Mouse (Mus musculus) left cerebral cortex, adult 11 months (tissue): ENCODE data around the gene Scn11a.

ENCODE experiments used
- DNase-seq: peaks from one replicate; pipeline ENCODE4 v3.0.0; 2022; ENCODE audit warnings: low spot score

Gene Scn11a

DNA sequence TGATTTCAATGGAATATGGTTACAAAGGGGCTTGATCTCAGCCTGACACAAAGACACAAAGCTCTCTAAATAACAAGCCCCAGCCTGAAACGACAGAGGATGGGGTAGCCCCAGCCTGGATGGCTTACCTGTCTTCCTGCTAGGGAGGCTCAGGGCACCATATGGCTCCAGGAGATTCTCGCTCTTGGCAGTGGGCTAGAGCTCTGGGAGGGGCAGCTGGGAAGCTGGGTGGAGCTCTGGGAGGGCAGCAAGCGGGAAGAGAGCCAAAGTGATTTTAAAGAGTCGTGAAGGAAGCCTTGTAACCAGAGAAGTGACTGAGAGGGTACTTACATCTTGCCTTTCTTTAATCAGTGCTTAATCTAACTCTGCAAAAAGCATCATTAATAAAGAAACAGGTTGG is at the start of gene Scn11a:
TSS of gene Scn11a (minus strand) at position 160 of the 400 bp plus-strand sequence.
- DNase-seq = no peak

- no peak for DNase-seq
These were observed 28.9 kb upstream of the Scn11a start for GRCm38 (mm10) chr9:119854170-119854569.

DNA sequence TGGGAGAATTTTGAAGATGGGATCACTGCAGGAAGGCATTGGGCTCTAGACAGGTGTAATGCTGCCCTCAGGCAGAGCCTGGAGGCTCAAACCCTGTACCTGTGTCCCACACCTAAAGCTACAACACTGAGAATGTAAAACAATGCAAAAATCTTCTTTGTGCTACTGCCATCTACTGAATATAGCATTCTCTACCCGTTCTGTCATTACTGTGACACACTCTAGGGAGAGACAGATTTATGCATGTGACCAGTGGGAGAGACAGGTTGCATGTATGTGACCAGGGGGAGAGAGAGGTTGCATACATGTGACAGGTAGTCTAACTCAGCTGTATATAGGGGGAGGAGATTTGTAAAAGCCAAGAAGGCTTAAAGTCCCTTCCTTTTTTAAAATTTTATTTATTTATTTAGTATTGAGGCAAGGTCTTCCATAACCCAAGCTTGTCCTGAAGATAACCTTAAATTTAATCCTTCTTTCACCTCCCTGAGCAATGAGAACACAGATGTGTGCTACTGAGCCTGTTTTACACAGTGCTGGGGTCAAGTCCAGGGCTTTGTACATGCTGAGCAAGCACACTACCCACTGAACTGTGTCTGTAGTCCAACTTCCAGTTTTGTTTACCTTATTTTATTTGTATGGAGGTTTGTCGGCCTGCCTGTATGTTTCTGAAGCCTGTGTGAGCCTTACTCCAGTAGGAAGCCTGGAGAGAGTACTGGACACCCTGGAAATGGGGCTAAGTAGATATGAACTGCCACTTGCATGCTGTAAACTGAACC is 28.0 kb upstream of the Scn11a start:
- DNase-seq = no peak

DNA sequence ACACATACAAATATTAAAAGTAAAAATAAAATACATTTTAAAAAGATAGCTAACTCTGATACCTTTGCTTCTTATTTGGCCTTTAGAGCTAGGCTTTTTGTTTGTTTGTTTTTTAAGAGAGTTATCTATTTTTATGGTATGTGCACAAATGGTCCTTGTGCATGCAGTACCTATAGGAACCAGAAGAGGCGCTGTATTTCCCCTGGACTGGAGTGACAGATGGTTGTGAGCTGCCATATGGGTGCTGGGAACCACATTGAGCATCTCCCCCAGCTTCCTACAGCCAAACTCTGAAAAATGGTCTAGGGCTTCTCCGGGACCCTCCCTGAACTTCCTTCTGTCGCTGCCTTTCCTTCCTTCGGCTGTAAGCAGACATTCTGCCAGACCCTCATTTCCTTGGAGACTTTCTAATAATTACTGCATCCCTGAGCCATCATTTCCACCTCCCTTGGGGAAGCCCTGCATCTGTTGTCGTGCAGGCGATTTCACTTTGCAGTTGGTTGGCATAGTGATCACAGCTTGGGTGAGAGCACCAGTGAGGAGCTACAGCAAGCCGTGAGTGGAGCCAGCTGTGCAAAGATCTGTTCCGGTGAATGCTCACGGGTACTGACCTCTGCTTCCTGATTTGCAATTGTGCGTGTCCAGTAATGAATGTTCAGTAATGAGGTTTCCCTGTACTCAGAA is 27.2 kb upstream of the Scn11a start:
- DNase-seq = no peak

DNA sequence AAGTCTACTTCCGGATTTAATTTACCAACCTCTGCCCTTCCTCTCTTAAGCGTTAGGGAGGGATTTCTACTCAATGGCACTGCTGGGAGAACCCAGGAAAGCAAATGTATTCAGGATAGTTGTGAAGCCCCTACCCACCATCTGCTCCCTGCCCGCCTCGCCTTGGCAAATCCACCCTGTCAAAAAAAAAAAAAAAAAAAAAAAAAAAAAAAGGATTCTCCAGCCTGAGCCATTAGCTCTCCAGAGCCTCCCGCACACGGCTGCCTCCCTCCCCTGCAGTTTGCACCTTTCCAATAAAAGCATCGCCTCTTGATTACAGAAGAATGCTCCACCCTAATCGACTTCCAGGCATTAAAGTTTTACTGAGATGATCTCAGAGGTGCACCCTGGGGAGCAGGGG is 24.0 kb upstream of the Scn11a start:
- DNase-seq = no peak

DNA sequence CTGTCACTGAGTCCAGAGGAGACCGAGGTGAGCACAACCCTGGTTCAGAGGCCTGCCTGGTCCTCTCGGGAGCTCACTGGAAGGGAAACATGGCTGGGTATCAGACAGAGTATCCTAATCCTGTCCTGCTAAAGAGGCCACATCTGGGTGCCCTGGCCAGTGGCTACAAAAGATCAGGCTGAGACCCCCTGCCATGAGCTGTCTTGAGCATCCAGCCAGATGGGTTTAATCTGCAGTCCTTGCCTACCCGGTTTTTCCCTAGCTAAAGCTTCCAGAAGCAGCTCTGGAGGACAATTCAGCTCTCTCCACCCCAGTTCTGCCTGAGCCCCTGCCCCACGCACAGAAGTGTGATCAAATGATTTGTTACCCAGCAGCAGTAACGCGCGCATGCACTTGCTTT is 23.4 kb upstream of the Scn11a start:
- DNase-seq = no peak

- no peak for DNase-seq
These were observed 21.9 kb upstream of the Scn11a start for GRCm38 (mm10) chr9:119847187-119847586.

DNA sequence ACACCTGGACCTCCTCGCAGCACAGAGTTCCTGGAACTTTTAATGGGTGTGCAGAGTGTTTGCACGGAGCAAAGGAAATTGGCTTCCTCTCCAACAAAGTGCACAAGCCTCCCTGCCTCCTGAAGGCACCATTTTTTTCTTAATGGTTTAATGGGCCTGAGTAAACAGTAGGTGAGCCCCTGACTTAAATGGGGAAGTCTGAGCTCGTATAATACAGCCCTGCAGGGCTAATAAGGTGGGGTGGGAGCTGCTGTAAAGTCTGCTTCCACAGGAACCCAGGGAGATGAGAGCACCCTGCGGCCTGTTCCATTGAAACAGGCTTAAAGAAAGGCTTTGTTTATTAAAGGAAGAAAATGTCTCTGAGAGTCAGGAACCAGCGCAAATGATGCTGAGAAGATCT is 19.5 kb upstream of the Scn11a start:
- DNase-seq = no peak

DNA sequence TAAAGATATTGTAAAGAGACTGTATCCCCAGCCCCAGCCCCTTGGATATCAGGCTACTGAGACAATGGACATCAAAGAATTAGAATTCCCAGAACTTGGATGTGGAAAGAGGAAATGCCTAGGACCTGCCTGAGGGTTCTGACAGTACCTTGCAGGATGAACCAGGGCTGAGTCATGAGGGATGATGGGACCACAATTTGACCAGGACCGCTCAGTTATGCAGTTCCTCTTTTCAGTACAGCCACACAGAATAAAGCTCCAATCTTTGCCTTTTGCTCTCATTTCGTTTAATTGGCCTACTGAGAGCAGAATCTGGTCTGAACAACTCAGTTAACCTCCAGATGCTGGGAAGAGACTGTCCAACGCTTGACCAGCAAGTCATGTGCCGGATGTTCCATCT is 18.3 kb upstream of the Scn11a start:
- no peak for DNase-seq

DNA sequence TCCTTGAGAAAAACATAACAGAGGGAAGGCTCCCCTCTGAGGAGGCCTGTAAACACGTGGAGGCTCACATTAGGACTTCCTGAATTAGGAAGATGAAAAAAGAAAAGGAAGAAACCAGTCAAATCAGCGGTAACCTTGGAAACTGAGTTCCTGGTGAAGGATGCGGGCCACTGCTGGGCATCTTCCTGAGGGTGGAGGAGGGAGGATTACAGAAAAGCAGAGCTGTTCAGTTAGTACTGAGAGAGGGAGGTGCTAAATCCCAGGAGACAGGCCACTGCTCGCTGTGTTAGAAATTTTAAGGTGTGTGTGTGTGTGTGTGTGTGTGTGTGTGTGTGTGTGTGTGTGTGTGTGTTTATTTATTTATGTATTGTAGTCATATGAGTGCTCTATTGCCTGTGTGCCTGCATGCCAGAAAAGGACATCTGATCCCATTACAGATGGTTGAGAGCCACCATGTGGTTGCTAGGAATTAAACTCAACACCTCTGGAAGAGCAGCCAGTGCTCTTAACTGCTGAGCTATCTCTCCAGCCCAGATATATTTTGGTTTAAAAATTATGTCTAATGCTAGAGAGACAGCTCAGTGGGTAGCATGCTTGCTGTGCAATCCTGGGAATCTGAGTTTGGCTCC is 17.4 kb upstream of the Scn11a start:
- no peak for DNase-seq

- DNase-seq = no peak
These were observed 16.8 kb upstream of the Scn11a start for GRCm38 (mm10) chr9:119842091-119842490.

DNA sequence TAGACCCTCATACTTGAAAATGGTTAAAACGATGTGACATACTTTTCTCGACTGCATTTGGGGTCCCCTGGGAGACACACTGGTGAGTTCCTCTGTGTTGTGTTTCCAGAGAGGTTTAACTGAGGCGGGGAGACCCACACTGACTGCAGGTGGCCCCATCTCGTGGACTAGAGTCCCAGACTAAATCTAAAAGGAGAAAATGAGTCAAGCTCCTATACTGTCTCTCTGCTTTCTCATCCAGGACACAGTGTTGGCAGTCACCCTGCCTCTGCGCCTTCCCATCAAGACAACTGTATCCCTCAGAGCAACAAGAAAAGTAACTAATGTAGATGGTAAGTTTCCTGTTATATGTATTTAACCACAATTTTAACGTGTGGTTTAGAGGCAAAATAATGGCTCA is 15.9 kb upstream of the Scn11a start:
- DNase-seq = no peak

DNA sequence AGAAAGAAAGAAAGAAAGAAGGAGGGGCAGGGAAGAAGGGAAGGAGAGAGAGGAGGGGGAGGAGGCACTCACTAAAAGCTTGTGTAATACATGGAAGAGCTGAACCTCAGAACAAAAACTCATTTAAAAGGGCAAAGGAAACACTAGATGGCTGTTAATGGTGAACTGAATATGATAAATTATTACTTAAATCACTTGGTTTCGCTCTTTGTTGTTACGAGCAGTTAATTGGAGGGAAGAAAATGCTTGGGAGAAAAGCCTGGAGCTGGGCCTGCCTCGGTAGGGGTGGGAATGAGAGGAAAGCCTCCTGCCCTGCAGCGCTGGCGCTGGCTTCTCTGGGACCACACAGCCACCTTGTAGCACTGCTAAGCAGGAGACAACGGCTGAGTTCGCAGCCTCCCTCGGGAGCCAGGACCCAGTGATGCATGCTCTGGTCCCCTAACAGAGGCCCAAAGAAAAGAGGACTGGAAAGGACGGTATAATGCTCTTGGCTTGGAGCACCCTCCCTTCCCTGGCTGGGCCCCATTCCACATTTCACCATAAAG is 10.4 kb upstream of the Scn11a start:
- DNase-seq = no peak

- DNase-seq = no peak
These were observed 5.7 kb upstream of the Scn11a start for GRCm38 (mm10) chr9:119831001-119831400.

DNA sequence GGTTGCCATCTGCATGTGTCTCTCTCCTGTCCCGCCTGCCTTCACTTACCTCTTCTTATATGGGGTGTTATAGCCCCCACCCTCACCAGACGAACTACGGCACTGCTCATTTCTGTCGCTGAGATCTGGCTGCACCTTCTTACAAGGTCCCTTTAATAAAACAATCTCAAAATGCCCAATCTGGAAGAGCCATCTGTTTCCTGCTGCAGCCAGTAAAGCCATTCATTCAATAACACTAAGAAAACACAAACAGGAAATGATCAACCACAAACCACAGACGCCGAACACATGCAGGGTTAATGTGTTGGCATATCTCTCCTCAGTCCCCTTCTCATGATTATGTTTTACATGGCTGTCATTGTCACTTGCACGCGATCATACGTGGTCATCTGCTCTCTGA is 1.5 kb downstream of the Scn11a start:
- DNase-seq = no peak

DNA sequence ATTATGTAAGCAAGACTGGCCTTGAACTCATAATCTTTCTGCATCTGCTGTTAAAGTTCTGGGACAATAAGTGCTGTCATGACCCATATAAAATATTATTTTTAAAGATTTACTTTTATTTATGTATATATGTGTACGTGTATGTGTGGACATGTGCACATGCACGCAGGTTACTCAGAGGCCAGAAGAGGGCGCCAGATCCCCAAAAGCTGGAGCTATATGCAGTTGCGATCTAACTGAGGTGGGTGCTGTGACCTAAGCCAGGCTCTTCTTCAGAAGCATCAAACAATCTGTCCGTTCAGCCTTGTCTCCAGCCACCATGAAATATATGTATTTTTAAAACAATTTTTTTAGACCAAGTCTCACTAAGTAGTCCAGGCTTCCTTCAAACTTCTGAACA is 11.6 kb downstream of the Scn11a start:
- DNase-seq = no peak

DNA sequence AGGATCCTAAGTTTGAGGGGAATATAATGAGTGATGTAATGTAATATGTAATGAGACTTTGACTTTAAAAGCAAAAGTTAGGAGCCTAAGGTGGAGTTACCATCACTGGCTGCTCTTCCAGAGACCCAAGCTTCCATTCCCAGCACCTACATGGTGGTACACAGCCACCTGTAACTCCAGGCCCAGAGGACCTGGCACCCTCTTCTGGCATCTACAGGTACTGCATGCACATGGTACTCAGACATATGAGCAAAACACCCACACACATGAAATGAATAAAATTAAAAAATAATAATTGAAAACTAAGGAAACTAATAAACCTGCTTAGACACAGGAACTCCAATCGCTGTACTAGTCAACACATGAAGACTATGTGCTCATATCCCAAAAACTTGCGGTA is 18.8 kb downstream of the Scn11a start:
- no peak for DNase-seq

GRCm38 (mm10) chr9:119804501-119804847 is 20.8 kb downstream of the Scn11a start:
- DNase-seq = no peak

- DNase-seq = no peak
These were observed 21.3 kb downstream of the Scn11a start for GRCm38 (mm10) chr9:119803845-119804500.

DNA sequence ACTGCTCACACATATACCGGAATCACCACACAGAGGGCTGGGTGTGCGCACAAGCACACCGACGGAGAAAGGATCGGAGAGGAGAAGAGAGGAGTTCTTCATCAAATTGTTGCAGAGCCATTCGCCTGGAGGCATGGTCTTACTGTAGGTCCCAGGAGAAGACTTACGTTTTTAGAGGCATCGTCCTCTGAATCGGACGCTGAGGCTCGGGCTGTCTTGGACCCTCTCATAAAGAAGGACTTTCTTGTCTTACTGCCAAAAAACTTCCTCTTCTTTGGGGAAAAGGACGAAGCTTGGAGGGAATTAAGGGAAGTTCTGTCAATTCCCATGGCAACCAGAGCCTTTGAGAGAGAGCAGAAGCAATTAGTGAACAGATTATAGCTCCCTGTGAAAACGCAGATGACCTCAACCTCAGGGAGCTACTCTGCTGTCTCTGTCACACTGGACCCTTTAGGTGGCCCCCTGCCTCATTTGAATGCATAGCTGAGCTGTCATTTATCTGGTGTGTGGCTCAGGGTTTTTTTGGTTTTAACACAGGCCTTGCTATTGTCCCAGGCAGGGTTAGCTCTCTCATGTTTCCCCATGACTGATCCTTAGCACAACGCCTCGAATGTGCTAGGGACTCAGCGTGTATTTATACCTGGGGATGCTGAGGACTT is 22.0 kb downstream of the Scn11a start:
- DNase-seq = no peak

DNA sequence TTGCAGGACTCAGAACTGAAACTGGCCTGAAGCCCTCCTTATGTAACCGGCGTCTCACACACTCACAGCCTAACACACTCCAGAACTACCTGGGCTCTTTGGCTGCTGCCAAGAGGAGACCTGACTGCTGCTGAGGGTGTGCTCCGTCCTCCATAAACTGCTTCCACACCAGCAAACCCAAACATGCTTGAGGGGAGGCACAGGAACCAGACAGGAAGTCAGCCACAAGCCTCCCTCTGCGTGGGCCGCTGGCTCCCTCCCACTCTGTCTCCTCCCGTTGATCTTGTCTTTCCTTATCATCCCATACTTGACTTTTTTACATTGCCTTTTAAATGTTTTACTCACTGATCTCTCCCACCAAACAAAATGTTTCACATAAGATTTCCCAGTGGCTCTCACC is 23.8 kb downstream of the Scn11a start:
- DNase-seq = no peak

DNA sequence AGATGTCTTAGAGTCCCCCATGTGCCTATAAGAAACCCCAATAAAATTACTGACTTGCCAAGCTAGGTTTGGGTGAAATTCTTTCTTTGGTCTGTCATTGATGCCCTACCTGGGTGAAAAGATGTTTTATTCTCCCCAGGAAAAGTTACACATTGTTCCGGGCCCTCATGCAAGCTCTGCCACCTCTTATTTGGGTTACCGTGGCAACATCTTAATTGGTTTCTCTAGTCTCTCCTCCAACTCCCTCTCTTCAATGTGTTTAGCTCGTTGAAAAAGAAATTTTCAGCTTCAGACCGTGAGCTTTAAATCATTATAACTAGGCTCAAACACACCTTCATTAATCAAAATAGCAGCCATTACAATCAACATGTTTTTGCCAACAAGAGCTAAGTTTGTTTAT is 28.5 kb downstream of the Scn11a start:
- peak; percentile 6 for DNase-seq
